Mouse (Mus musculus): ENCODE measurements around the gene C4bp. TPM values are rescaled to one million over a fixed set of nuclear protein-coding genes. Genes with fewer than 3 reads are reported as not detected.
"Not testable (repeated sequence)": the region's sequence is repeated elsewhere in the genome, so short reads cannot be mapped to it uniquely, and the experiment has no call there.

C4bp gene
- polyA plus RNA-seq, 1 experiment, result not detected

- Histone ChIP-seq H3K4me3 (ENCODE audit: insufficient read depth, low read length) (no peak overlapping the region), H3K27ac (ENCODE audit: insufficient read depth, low read depth, low read length) (no peak overlapping the region), H3K4me1 (ENCODE audit: control insufficient read depth, insufficient read depth, low read length) (peaks cover 3% of the 10 kb centered on the region; the same call in 1 of the 2 replicates)
- TF ChIP-seq CTCF (IDR thresholded peaks at IDR 0.05; ENCODE audit: low read depth, low read length), result no peak
- no peak for TF ChIP-seq POLR2A (IDR thresholded peaks at IDR 0.05; ENCODE audit: borderline replicate concordance, low read depth, low read length)
These were observed 17.1 kb upstream of the C4bp start for GRCm38 (mm10) chr1:130678551-130678950.

- H3K27ac ChIP-seq (ENCODE audit: insufficient read depth, low read depth, low read length); H3K4me3 ChIP-seq (ENCODE audit: insufficient read depth, low read length); H3K4me1 ChIP-seq (ENCODE audit: control insufficient read depth, insufficient read depth, low read length): not testable (repeated sequence)
These were observed 2.1 kb upstream of the C4bp start for GRCm38 (mm10) chr1:130663576-130663975.

GRCm38 (mm10) chr1:130659641-130660040 lies 1.8 kb downstream of the C4bp start:
- H3K27ac ChIP-seq (ENCODE audit: insufficient read depth, low read depth, low read length), result not testable (repeated sequence)

DNA sequence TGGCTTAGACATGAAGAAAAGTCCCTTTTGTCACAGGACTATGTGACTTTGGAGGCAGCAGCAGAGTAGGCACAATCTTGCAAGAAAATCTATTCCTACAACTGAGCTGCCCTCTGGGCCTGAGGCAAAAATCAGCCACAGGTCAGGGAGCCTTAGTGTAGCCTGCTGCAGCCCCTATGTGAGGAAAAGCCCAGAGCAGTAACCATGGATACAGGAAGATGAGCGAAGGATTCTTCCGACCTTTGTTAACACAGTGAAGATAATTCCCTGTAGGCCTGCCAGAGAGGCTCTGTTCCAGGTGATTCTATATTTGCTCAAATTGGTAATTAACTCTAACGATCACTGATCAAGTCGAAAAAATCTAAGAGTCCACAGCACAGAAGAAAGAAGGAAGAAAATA lies 17.3 kb downstream of the C4bp start:
- TF ChIP-seq CTCF (IDR thresholded peaks at IDR 0.05; ENCODE audit: low read depth, low read length) (no peak), POLR2A (IDR thresholded peaks at IDR 0.05; ENCODE audit: borderline replicate concordance, low read depth, low read length) (no peak)
- Histone ChIP-seq H3K27ac (ENCODE audit: insufficient read depth, low read depth, low read length) (no peak overlapping the region), H3K4me3 (ENCODE audit: insufficient read depth, low read length) (no peak overlapping the region), H3K4me1 (ENCODE audit: control insufficient read depth, insufficient read depth, low read length) (no peaks in the 10 kb centered on the region)

More at GRCm38 (mm10) chr1:130659641-130660040, 1.8 kb downstream of the C4bp start:
- not testable (repeated sequence) for H3K4me3 ChIP-seq (ENCODE audit: insufficient read depth, low read length); H3K4me1 ChIP-seq (ENCODE audit: control insufficient read depth, insufficient read depth, low read length)

- no peak for TF ChIP-seq CTCF (IDR thresholded peaks at IDR 0.05; ENCODE audit: low read depth, low read length)
- no peak for TF ChIP-seq POLR2A (IDR thresholded peaks at IDR 0.05; ENCODE audit: borderline replicate concordance, low read depth, low read length)
- Histone ChIP-seq H3K27ac (ENCODE audit: insufficient read depth, low read depth, low read length) (no peak overlapping the region), H3K4me3 (ENCODE audit: insufficient read depth, low read length) (no peak overlapping the region), H3K4me1 (ENCODE audit: control insufficient read depth, insufficient read depth, low read length) (no peaks in the 10 kb centered on the region)
These were observed 20.5 kb downstream of the C4bp start for GRCm38 (mm10) chr1:130640967-130641366.

DNA sequence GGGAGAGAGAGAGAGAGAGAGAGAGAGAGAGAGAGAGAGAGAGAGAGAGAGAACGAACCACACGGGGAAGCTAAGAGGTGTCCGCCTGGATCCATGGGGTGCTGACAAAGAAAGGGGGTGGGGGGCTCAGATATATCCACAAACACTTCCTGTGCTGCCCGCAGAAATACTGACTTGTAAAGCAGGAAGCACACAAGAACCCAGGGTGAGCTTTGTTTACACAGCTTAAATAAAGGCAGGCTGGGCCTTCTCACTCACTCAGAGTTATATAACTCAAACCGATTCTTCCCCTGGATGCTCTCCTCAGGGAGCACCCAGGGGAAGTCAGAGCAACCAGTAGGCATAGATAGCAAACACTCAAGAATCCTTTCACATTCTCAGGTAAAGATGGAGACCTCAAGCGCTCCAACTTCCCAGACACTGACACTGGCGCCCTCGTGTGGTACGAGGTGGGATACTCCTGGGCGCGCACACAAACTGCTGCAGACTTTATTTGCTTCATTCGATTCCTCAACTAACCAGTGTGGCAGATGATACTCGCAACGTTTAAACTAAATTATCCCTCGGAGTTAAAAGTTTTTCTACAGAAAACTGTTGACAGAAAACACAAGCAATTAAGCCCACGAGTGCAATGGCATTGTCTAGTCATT lies 27.5 kb downstream of the C4bp start:
- H3K4me1 ChIP-seq (ENCODE audit: control insufficient read depth, insufficient read depth, low read length), result no peaks in the 10 kb centered on the region
- H3K4me3 ChIP-seq (ENCODE audit: insufficient read depth, low read length), result no peak overlapping the region
- no peak overlapping the region for H3K27ac ChIP-seq (ENCODE audit: insufficient read depth, low read depth, low read length)
- peak; percentile 73 for TF ChIP-seq CTCF (IDR thresholded peaks at IDR 0.05; ENCODE audit: low read depth, low read length)
- TF ChIP-seq POLR2A (IDR thresholded peaks at IDR 0.05; ENCODE audit: borderline replicate concordance, low read depth, low read length), result no peak

DNA sequence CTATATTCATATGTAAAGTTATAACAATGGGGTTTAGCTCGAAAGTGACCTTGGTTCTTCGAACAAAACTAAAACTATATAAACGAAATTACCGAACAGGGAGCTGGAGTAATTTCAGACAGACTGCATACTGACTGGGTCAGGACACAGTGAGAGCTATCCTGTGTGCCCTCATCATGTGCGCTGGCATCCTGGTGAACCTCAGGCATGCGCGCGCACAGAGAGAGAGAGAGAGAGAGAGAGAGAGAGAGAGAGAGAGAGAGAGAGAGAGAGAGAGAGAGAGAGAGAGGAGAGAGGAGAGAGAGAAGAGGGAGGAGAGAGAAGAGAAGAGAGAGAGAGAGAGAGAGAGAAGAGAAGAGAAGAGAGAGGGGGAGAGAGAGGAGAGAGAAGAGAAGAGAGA lies 28.1 kb downstream of the C4bp start:
- no peak overlapping the region for H3K27ac ChIP-seq (ENCODE audit: insufficient read depth, low read depth, low read length)
- no peaks in the 10 kb centered on the region for H3K4me1 ChIP-seq (ENCODE audit: control insufficient read depth, insufficient read depth, low read length)
- no peak overlapping the region for H3K4me3 ChIP-seq (ENCODE audit: insufficient read depth, low read length)
- TF ChIP-seq CTCF (IDR thresholded peaks at IDR 0.05; ENCODE audit: low read depth, low read length), result no peak
- TF ChIP-seq POLR2A (IDR thresholded peaks at IDR 0.05; ENCODE audit: borderline replicate concordance, low read depth, low read length), result no peak

DNA sequence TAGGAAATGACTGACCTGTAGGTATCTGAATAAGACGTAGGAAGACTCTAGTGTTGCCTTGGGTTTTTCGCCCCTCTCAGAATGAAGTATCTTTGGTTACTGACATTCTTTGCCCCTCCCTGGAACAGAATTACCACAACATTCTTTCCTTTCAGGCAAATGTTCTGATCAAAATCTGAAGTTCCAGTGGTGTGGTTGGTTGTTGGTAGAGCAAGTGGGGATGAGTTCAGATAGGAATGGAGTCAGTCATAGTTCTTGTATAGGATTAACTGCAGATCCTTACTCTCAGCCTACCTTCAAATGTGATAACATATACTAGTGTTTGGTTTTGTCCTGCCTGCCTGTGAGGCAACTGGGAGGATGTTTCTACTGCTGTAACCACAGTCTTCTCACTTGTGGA lies 31.9 kb downstream of the C4bp start, which contains the start of gene Zp3r:
Gene Zp3r (minus strand): TSS at position 101 of the 400 bp plus-strand sequence.
- H3K4me1 ChIP-seq (ENCODE audit: control insufficient read depth, insufficient read depth, low read length), result no peaks in the 10 kb centered on the region
- no peak for TF ChIP-seq CTCF (IDR thresholded peaks at IDR 0.05; ENCODE audit: low read depth, low read length)
- TF ChIP-seq POLR2A (IDR thresholded peaks at IDR 0.05; ENCODE audit: borderline replicate concordance, low read depth, low read length), result no peak
- H3K4me3 ChIP-seq (ENCODE audit: insufficient read depth, low read length), result no peak within 1 kb of the TSS
- no peak within 1 kb of the TSS for H3K27ac ChIP-seq (ENCODE audit: insufficient read depth, low read depth, low read length)

DNA sequence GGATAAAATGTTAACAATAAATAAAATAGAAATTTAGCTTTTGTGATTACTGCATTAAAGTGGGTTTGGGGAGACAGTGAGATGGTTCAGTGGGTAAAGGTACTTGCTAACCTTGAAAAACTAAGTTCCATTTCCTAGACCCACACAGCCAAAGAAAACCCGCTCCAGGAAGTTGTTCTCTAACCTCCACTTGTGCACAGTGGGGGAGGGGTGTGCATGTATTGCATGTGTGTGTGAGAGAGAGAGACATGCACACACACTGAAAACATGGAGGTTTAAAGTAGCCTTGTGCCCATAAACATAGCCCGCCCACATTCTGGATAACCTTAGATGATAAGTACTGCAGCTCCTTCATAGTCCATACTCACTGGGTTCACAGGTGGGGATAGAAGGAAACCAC lies 65.1 kb downstream of the C4bp start:
- no peaks in the 10 kb centered on the region for H3K4me1 ChIP-seq (ENCODE audit: control insufficient read depth, insufficient read depth, low read length)
- H3K27ac ChIP-seq (ENCODE audit: insufficient read depth, low read depth, low read length), result no peak overlapping the region
- TF ChIP-seq CTCF (IDR thresholded peaks at IDR 0.05; ENCODE audit: low read depth, low read length), result no peak
- TF ChIP-seq POLR2A (IDR thresholded peaks at IDR 0.05; ENCODE audit: borderline replicate concordance, low read depth, low read length), result no peak
- no peak overlapping the region for H3K4me3 ChIP-seq (ENCODE audit: insufficient read depth, low read length)

DNA sequence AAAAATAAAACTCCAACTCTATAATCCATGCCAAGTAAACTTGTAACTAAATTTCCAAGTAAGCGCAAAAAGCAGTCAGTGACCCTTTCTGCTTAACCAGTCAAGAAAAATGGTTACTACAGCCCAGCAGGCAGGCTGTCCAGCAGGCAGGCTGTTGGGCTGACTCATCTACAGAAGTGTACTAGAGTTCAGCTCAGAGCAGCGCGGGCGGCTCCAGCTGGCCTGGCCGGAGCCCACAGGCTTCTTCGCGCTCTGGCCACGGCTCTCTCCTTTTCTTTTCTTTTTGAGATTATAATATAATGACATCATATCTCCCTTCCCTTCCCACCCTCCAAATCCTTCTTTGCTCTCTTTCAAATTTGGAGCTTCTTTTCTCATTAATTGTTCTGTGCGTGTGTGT lies 72.8 kb downstream of the C4bp start:
- no peaks in the 10 kb centered on the region for H3K4me1 ChIP-seq (ENCODE audit: control insufficient read depth, insufficient read depth, low read length)
- no peak overlapping the region for H3K4me3 ChIP-seq (ENCODE audit: insufficient read depth, low read length)
- H3K27ac ChIP-seq (ENCODE audit: insufficient read depth, low read depth, low read length), result no peak overlapping the region
- no peak for TF ChIP-seq CTCF (IDR thresholded peaks at IDR 0.05; ENCODE audit: low read depth, low read length)
- no peak for TF ChIP-seq POLR2A (IDR thresholded peaks at IDR 0.05; ENCODE audit: borderline replicate concordance, low read depth, low read length)

Other genes starting within 250 kb of the C4bp start
- not detected in 2 replicates for gene Cd55b, start 238.6 kb downstream of the C4bp start, polyA plus RNA-seq (2012; ENCODE audit: insufficient read depth, insufficient read length, missing spikeins)
- 4.2 and 4.4 TPM in 2 replicates for gene Cd55, start 198.9 kb downstream of the C4bp start, polyA plus RNA-seq (2012; ENCODE audit: insufficient read depth, insufficient read length, missing spikeins)
- gene Zp3r, start 32.0 kb downstream of the C4bp start, polyA plus RNA-seq (2012; ENCODE audit: insufficient read depth, insufficient read length, missing spikeins), result not detected in 2 replicates
- gene Gm29427, start 54.2 kb upstream of the C4bp start, polyA plus RNA-seq (2012; ENCODE audit: insufficient read depth, insufficient read length, missing spikeins), result not detected in 2 replicates
- gene Yod1, start 55.7 kb upstream of the C4bp start, polyA plus RNA-seq (2012; ENCODE audit: insufficient read depth, insufficient read length, missing spikeins), result 8.4 and 9.4 TPM in 2 replicates
- gene Pfkfb2, start 67.6 kb upstream of the C4bp start, polyA plus RNA-seq (2012; ENCODE audit: insufficient read depth, insufficient read length, missing spikeins), result 13.9 and 15.0 TPM in 2 replicates
- gene AA986860, start 70.3 kb upstream of the C4bp start, polyA plus RNA-seq (2012; ENCODE audit: insufficient read depth, insufficient read length, missing spikeins), result 0.66 and 1.0 TPM in 2 replicates
- not detected in 2 replicates for gene Fcamr, start 139.3 kb upstream of the C4bp start, polyA plus RNA-seq (2012; ENCODE audit: insufficient read depth, insufficient read length, missing spikeins)
- gene Pigr, start 165.1 kb upstream of the C4bp start, polyA plus RNA-seq (2012; ENCODE audit: insufficient read depth, insufficient read length, missing spikeins), result not detected in 2 replicates
- gene Fcmr, start 204.0 kb upstream of the C4bp start, polyA plus RNA-seq (2012; ENCODE audit: insufficient read depth, insufficient read length, missing spikeins), result not detected in 2 replicates
- not detected in 2 replicates for gene Il24, start 225.8 kb upstream of the C4bp start, polyA plus RNA-seq (2012; ENCODE audit: insufficient read depth, insufficient read length, missing spikeins)
- not detected in 2 replicates for gene Il20, start 249.8 kb upstream of the C4bp start, polyA plus RNA-seq (2012; ENCODE audit: insufficient read depth, insufficient read length, missing spikeins)

All from bone marrow macrophage, adult 2 months (primary cell).